Mouse (Mus musculus): ENCODE results near the gene Nap1l4.
"Not testable (repeated sequence)": the region's sequence is repeated elsewhere in the genome, so short reads cannot be mapped to it uniquely, and the experiment has no call there.

Nap1l4 gene

GRCm38 (mm10) chr7:143548976-143549457 lies at the start of gene Nap1l4:
Gene Nap1l4 (minus strand): TSS chr7:143549106.
- DNase-seq (ENCODE audit: low spot score): peak; percentile 99

DNA sequence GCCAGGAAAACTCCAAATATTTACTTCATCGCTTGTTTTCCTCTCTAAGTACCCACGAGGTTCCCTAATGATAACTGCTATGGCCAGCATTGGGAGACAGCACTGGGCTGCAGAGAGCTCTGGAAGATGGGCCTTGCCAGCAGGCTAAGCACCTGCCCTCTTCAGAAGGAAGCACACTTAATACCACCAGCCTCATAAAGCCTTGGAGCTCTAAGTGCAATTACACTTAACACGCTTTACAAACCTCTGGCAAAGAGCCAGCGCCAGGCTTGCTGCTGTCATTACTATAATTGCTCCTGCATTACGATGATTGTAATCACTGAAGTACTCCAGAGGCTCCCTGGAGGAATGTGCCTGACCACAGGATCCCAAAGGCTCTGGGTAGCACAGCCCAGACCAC lies 46.0 kb upstream of the Nap1l4 start:
- DNase-seq (ENCODE audit: low spot score): no peak

DNA sequence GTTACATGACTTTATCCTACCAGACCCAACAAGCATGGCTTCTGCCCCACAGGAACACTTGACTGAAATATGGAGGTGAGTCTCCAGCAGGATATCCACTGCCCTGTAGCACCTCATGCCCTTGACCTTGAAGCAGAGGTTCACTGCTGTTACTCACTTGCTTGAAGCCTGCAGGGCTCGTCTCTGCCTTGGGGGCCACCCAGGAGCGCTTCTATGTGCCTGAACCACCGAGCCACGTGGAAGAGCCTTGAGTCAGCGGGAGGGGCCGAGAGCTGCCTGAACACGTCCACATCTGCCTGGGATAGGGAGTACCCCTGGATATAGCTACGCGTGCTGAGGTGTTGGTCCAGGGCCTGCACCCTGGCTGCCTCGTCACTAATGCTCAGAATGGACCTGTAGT lies 43.3 kb upstream of the Nap1l4 start:
- DNase-seq (ENCODE audit: low spot score): no peak

DNA sequence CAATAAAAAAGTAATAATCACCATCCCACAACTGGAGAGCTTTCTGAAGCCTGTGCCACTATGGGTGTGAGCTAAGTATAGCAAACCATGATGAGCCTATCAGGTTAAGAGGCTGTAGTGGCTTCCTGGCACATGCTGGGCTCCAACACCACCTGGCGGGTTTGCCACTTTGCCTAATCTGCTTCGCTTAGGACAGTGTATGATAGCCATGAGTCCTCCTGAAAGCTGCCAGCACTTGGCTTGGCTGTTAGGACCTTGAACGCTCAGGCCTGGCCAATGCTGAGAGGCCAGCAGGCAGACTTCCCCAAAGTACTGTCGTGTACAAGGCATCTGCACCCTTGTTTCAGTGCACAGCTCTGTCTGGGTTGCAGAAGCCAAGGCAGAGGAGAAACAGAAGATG lies 39.1 kb upstream of the Nap1l4 start:
- DNase-seq (ENCODE audit: low spot score): no peak

- no peak for DNase-seq (ENCODE audit: low spot score)
Measured at GRCm38 (mm10) chr7:143587586-143587985, 38.7 kb upstream of the Nap1l4 start.

DNA sequence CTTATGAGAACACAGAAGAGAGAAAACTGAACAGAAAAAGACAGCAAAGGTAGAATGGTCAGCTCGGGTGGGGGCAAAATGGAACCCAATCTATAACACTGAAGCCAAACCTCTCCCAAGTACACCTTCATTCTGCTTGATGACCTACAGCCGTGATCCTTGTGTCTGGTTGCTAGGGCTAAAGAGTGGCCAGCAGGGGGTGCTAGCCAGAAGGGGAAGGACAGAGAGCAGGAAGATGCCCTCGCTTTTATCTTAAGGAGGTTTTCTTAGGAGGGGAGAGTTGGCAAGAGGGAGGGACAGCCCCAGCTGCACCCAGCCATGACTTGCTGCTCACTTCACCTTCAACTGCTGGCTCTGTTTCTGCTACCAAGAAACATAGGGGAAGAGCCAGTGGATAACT lies 35.0 kb upstream of the Nap1l4 start:
- peak; percentile 74 for DNase-seq (ENCODE audit: low spot score)

- no peak for DNase-seq (ENCODE audit: low spot score)
Measured at GRCm38 (mm10) chr7:143583025-143583424, 34.1 kb upstream of the Nap1l4 start.

- DNase-seq (ENCODE audit: low spot score): no peak
Measured at GRCm38 (mm10) chr7:143575751-143576150, 26.8 kb upstream of the Nap1l4 start.

DNA sequence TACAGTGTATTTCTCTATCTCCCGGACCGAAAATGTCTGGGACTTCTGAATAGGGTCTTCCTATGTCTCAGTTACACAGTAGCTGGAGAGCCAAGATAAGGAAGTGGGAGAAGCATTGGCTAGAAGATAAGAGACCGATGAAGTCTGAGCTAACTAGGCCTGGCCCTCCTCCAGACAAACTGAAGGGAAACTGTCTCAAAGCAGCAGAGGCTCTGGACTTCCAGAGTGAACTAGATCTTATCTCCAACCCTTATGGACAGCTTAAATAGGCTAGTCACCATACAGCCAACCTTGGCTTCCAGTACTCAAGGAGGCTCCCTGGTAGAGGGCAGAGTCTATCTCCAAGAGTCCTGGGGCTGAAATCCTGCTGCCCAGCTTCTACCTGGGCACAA lies 16.7 kb upstream of the Nap1l4 start:
- no peak for DNase-seq (ENCODE audit: low spot score)

DNA sequence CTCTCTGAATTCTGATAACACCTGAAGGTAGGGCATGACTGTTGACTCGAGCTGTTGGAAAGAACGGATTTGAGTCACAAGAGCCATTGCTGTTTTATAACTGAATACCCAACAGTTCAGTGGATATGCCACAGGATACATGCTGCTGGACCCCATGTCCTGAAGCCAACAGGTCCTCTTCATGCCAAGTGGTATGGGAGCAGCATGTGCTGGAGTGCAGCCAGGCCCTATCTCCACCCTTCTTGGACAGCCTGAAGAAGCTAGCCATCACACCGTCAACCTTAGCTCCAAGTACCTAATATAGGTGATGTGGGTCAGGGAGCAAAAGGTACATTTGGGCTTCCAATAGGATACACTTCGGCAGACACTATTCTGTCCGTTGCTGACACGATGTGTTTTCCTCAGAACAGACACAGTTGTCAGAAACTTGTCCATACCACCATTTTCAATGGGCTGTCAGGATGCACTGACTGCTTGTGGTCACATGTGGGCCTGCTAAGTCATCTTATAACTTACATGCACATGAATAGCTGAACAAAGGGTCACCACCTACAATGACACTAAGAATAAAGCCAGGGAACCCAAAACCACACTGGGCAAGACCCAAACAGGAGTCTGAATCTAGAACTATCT lies 16.2 kb upstream of the Nap1l4 start:
- no peak for DNase-seq (ENCODE audit: low spot score)

DNA sequence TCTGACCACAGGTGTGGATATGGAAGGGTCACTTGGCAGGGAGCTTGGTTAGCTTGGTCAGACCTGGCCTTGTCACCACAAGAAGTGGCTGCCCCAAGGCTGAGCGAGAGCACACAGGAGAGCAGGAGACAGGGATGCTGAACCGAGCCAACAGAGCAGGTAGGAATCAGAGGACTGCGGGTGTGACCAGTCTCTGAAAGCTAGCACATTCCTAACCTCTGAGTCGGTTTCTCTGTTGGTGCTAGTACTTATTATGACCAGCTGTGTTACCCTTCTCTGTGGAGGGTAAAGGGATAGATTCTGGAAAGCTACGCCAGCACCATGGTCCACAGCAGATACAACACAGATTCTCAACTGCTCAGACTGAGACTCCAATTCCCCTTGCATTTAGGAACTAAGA lies 14.9 kb upstream of the Nap1l4 start:
- no peak for DNase-seq (ENCODE audit: low spot score)

- no peak for DNase-seq (ENCODE audit: low spot score)
Measured at GRCm38 (mm10) chr7:143557616-143558015, 8.7 kb upstream of the Nap1l4 start.

GRCm38 (mm10) chr7:143556964-143557610 lies 8.2 kb upstream of the Nap1l4 start:
- DNase-seq (ENCODE audit: low spot score): no peak

- no peak for DNase-seq (ENCODE audit: low spot score)
Measured at GRCm38 (mm10) chr7:143549588-143550220, 798 bp upstream of the Nap1l4 start.

- peak; percentile 87 for DNase-seq (ENCODE audit: low spot score)
Measured at GRCm38 (mm10) chr7:143548231-143548961, 510 bp downstream of the Nap1l4 start.

GRCm38 (mm10) chr7:143546554-143546953 lies 2.4 kb downstream of the Nap1l4 start:
- peak; percentile 36 for DNase-seq (ENCODE audit: low spot score)

- peak; percentile 53 for DNase-seq (ENCODE audit: low spot score)
Measured at GRCm38 (mm10) chr7:143544368-143544767, 4.5 kb downstream of the Nap1l4 start.

GRCm38 (mm10) chr7:143538671-143539070 lies 10.2 kb downstream of the Nap1l4 start:
- no peak for DNase-seq (ENCODE audit: low spot score)

DNA sequence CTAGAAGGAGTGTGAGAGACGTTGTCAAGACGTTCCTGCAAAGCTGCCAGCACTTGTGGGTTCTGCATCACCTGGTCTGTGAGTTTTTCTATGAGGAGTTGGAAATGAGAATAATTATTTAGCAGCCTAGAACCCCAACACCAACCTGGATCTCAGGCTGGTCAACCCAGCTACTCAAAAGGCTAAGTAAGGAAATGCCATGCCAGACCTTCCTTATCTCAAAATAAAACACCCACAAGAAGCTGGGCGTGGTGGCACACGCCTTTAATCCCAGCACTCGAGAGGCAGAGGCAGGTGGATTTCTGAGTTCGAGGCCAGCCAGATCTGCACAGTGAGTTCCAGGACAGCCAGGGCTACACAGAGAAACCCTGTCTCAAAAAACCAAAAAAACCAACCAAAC lies 10.7 kb downstream of the Nap1l4 start:
- DNase-seq (ENCODE audit: low spot score): not testable (repeated sequence)

- no peak for DNase-seq (ENCODE audit: low spot score)
Measured at GRCm38 (mm10) chr7:143536251-143536650, 12.7 kb downstream of the Nap1l4 start.

DNA sequence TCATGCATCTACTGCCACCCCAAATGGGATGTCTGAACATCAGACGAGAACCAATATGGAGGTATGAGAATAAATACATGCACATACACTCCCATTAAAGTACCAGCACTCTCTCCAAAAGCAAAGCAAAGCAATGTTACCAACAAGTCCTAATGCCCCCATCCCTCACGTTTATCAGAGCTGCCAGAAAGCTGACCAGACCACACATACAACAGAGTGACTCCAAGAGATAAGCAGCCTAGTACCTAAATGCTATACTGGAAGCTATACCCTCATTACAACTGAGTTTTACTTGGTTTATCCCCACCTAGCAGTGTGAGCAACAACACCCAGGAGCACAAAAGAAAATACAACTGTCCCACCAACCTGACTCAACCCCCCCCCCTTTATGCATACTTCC lies 15.6 kb downstream of the Nap1l4 start:
- no peak for DNase-seq (ENCODE audit: low spot score)

DNA sequence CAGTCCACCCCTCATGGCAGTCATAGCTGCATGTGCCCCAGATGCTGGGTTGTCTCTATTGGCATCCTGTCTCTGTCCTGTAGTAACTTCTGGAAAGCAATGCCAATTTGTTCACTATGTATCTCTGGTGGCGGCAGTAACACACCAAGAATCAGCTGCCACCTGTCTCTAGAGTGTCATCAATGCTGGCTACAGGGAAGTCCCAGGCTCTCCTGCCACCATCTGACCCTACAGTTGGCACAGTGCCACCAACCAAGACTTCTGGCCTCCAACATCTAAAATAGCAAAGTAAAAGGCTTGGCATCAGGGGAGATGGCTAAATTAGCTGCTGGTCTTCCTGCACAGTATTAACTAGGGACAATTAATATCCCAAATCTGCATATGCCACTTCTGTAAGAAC lies 16.5 kb downstream of the Nap1l4 start:
- DNase-seq (ENCODE audit: low spot score): no peak

GRCm38 (mm10) chr7:143519333-143519732 lies 29.6 kb downstream of the Nap1l4 start:
- DNase-seq (ENCODE audit: low spot score): no peak
